Mouse (Mus musculus) kidney, adult 2 months (tissue): ENCODE measurements around the gene Kcnj8.

ENCODE experiments used
- CTCF ChIP-seq: fragments of 200-500 bp; conservative IDR thresholded peaks from 2 replicates; pipeline ENCODE4 v1.5.1; 2011; ENCODE audit warnings: low read depth, mild to moderate bottlenecking, control low read depth, low read length, moderate library complexity, mixed read lengths; ENCODE audit not compliant: insufficient read depth, insufficient read length
- POLR2A ChIP-seq: fragments of 200-500 bp; IDR thresholded peaks from one replicate; pipeline ENCODE4 v1.6.1; 2011; ENCODE audit warnings: low read depth, low read length, control low read depth

GRCm38 (mm10) chr6:142578831-142579230 lies 7.4 kb upstream of the Kcnj8 start:
- TF ChIP-seq CTCF (no peak), POLR2A (no peak)
